ENCODE assay signal across 12 mouse cellular contexts in genomic region chr3:129220681-129221379, GRCm38 (mm10). TPM values are rescaled to one million over a fixed set of nuclear protein-coding genes. Genes with fewer than 3 reads are reported as not detected.
DNase-seq lines count a peak whose midpoint lies in the region; ATAC-seq and TF ChIP-seq lines count a peak whose summit lies in the region.
"Had no signal": no experiment of that assay in that cellular context is flagged by ENCODE, and none has a peak within 500 bp of the region (broad histone marks: within the 10 kb centered on the region; RNA-seq: fewer than 3 reads in every experiment).

No protein-coding gene starts in this region.

- peaks cover 85% of the 10 kb centered on the region for H3K27me3 ChIP-seq in hindbrain, embryonic 11.5 days (ENCODE audit: control insufficient read depth, insufficient read depth, low read length)
- peaks cover 32% of the 10 kb centered on the region for H3K27me3 ChIP-seq in hindbrain, embryonic 16.5 days (replicated peaks; ENCODE audit: control insufficient read depth, insufficient read depth, low read length)
- H3K27me3 ChIP-seq in embryonic facial prominence, embryonic 13.5 days: peaks cover 94% of the 10 kb centered on the region
- peaks cover 65% of the 10 kb centered on the region for H3K27me3 ChIP-seq in kidney, postnatal 0 days (ENCODE audit: insufficient read depth, low read length)
- H3K27me3 ChIP-seq in stomach, embryonic 14.5 days (ENCODE audit: control insufficient read depth, insufficient read depth, low read length): peaks cover 22% of the 10 kb centered on the region

- peak; percentile 61 for DNase-seq in hindbrain, embryonic 11.5 days (ENCODE audit: low spot score)
- DNase-seq in kidney, postnatal 0 days (ENCODE audit: low spot score): peak; percentile 51
- DNase-seq in cerebellum, adult 11 months: no peak
- no peak for DNase-seq in gastrocnemius, postnatal 36 days
- DNase-seq: adrenal gland, postnatal 10 days; cerebellum, adult 9-11 months had no signal

- H3K4me2 ChIP-seq in hindbrain, embryonic 11.5 days (replicated peaks; ENCODE audit: low read depth, low read length): no peak overlapping the region
- no peak overlapping the region for H3K4me2 ChIP-seq in hindbrain, embryonic 16.5 days (ENCODE audit: low read length)
- 0 out of 2 replicates have a peak overlapping the region, but pooled peaks have one; percentile 22 for H3K4me2 ChIP-seq in embryonic facial prominence, embryonic 13.5 days
- H3K4me2 ChIP-seq in kidney, postnatal 0 days (ENCODE audit: low read length): peak overlapping the region; percentile 2; the same call in 1 of the 2 replicates
- H3K4me2 ChIP-seq in stomach, embryonic 14.5 days (replicated peaks; ENCODE audit: low read depth, low read length): peak overlapping the region; percentile 16

- no peaks in the 10 kb centered on the region for H3K36me3 ChIP-seq in hindbrain, embryonic 11.5 days (ENCODE audit: control insufficient read depth, insufficient read depth, low read length)
- no peaks in the 10 kb centered on the region for H3K36me3 ChIP-seq in hindbrain, embryonic 16.5 days (ENCODE audit: control insufficient read depth, insufficient read depth, low read length)
- no peaks in the 10 kb centered on the region for H3K36me3 ChIP-seq in embryonic facial prominence, embryonic 13.5 days
- no peaks in the 10 kb centered on the region for H3K36me3 ChIP-seq in kidney, postnatal 0 days (ENCODE audit: insufficient read depth, low read length)
- no peaks in the 10 kb centered on the region for H3K36me3 ChIP-seq in stomach, embryonic 14.5 days (ENCODE audit: control insufficient read depth, insufficient read depth, low read length)
- H3K36me3 ChIP-seq: G1E had no signal

- under 1% methylated on average over 24 of the region's 24 CpGs for WGBS in hindbrain, embryonic 11.5 days
- WGBS in hindbrain, embryonic 16.5 days: 3% methylated on average over 24 of the region's 24 CpGs
- 6% methylated on average over 24 of the region's 24 CpGs for WGBS in embryonic facial prominence, embryonic 13.5 days
- 6% methylated on average over 24 of the region's 24 CpGs for WGBS in kidney, postnatal 0 days
- 9% methylated on average over 24 of the region's 24 CpGs for WGBS in stomach, embryonic 14.5 days

- no peak overlapping the region for H3K9ac ChIP-seq in hindbrain, embryonic 11.5 days (ENCODE audit: low read depth, low read length)
- no peak overlapping the region for H3K9ac ChIP-seq in hindbrain, embryonic 16.5 days (ENCODE audit: low read depth, low read length)
- H3K9ac ChIP-seq in embryonic facial prominence, embryonic 13.5 days: peak overlapping the region; percentile 21; the same call in 1 of the 2 replicates
- H3K9ac ChIP-seq in kidney, postnatal 0 days (ENCODE audit: low read depth, low read length): no peak overlapping the region
- no peak overlapping the region for H3K9ac ChIP-seq in stomach, embryonic 14.5 days (replicated peaks; ENCODE audit: low read depth, low read length)

- no peak overlapping the region for H3K4me3 ChIP-seq in hindbrain, embryonic 11.5 days (ENCODE audit: low read depth, low read length)
- no peak overlapping the region for H3K4me3 ChIP-seq in hindbrain, embryonic 16.5 days (ENCODE audit: low read length)
- H3K4me3 ChIP-seq in embryonic facial prominence, embryonic 13.5 days: peak overlapping the region; percentile 4; the same call in 1 of the 2 replicates
- no peak overlapping the region for H3K4me3 ChIP-seq in kidney, postnatal 0 days (replicated peaks; ENCODE audit: low read depth, low read length)
- no peak overlapping the region for H3K4me3 ChIP-seq in stomach, embryonic 14.5 days (ENCODE audit: low read depth, low read length)

- no peak overlapping the region for H3K27ac ChIP-seq in hindbrain, embryonic 11.5 days (ENCODE audit: low read depth, low read length)
- H3K27ac ChIP-seq in hindbrain, embryonic 16.5 days (ENCODE audit: low read depth, low read length): no peak overlapping the region
- no peak overlapping the region for H3K27ac ChIP-seq in embryonic facial prominence, embryonic 13.5 days
- H3K27ac ChIP-seq in kidney, postnatal 0 days: peak overlapping the region; percentile 64
- peak overlapping the region; percentile 75 for H3K27ac ChIP-seq in stomach, embryonic 14.5 days (ENCODE audit: low read length)

- H3K4me1 ChIP-seq in hindbrain, embryonic 11.5 days (replicated peaks; ENCODE audit: control insufficient read depth, insufficient read depth, low read length): no peaks in the 10 kb centered on the region
- H3K4me1 ChIP-seq in hindbrain, embryonic 16.5 days (ENCODE audit: control insufficient read depth, insufficient read depth, low read depth, low read length): no peaks in the 10 kb centered on the region
- peaks cover 18% of the 10 kb centered on the region for H3K4me1 ChIP-seq in embryonic facial prominence, embryonic 13.5 days
- 0 out of 2 replicates have a peak, but pooled peaks cover 4% of the 10 kb centered on the region for H3K4me1 ChIP-seq in kidney, postnatal 0 days (replicated peaks; ENCODE audit: insufficient read depth, low read length)
- peaks cover 10% of the 10 kb centered on the region; the same call in 1 of the 2 replicates for H3K4me1 ChIP-seq in stomach, embryonic 14.5 days (ENCODE audit: control insufficient read depth, insufficient read depth, low read length)

- no peaks in the 10 kb centered on the region for H3K9me3 ChIP-seq in hindbrain, embryonic 11.5 days (ENCODE audit: control insufficient read depth, low read length)
- H3K9me3 ChIP-seq in hindbrain, embryonic 16.5 days (ENCODE audit: control insufficient read depth, low read length): no peaks in the 10 kb centered on the region
- no peaks in the 10 kb centered on the region for H3K9me3 ChIP-seq in embryonic facial prominence, embryonic 13.5 days
- H3K9me3 ChIP-seq in kidney, postnatal 0 days (replicated peaks; ENCODE audit: low read length): no peaks in the 10 kb centered on the region
- no peaks in the 10 kb centered on the region for H3K9me3 ChIP-seq in stomach, embryonic 14.5 days (ENCODE audit: control insufficient read depth, low read depth, low read length)

- intact Hi-C loops in gastrocnemius, postnatal 36 days (cut with DNase I): no loop called here

- TF ChIP-seq CTCF in kidney, postnatal 0 days (IDR thresholded peaks at IDR 0.05; ENCODE audit: low read depth): no peak

- ATAC-seq in hindbrain, embryonic 11.5 days (ENCODE audit: low FRiP score): no peak
- no peak for ATAC-seq in hindbrain, embryonic 16.5 days
- ATAC-seq in embryonic facial prominence, embryonic 13.5 days (ENCODE audit: insufficient number of reproducible peaks, insufficient read depth, low FRiP score, low TSS enrichment, low read depth): no peak
- ATAC-seq in kidney, postnatal 0 days (replicated peaks; ENCODE audit: low FRiP score, low read depth): peak; percentile 64
- ATAC-seq in stomach, embryonic 14.5 days (ENCODE audit: insufficient number of reproducible peaks, insufficient read depth, low FRiP score, low read depth): no peak
- ATAC-seq in granulocyte monocyte progenitor cell, adult 5-6 weeks (replicated peaks; ENCODE audit: poor library complexity, severe bottlenecking): no peak

RNA-seq across cellular contexts. Expression of gene Pitx2, which starts 21.2 kb away (rescaled TPM):
- 2.9 and 4.9 TPM in 2 replicates for polyA plus RNA-seq in hindbrain, embryonic 11.5 days (2014; fragmentation: Nextera tagmentation; extraction: Ambion mirVana)
- 2.7 and 3.1 TPM in 2 replicates for polyA plus RNA-seq in hindbrain, embryonic 16.5 days (2015; fragmentation: Nextera tagmentation; extraction: Ambion mirVana)
- polyA plus RNA-seq in embryonic facial prominence, embryonic 13.5 days (2015; fragmentation: Nextera tagmentation; extraction: Ambion mirVana): 62.5 and 65.6 TPM in 2 replicates
- 6.5 and 7.0 TPM in 2 replicates for polyA plus RNA-seq in kidney, postnatal 0 days (2015; fragmentation: Nextera tagmentation; extraction: Ambion mirVana)
- polyA plus RNA-seq in stomach, embryonic 14.5 days (2014; fragmentation: Nextera tagmentation; extraction: Ambion mirVana): 24.2 and 24.7 TPM in 2 replicates
- total RNA-seq in granulocyte monocyte progenitor cell, adult 5-6 weeks (2014; fragmentation: Nextera tagmentation): not detected in 2 replicates
- total RNA-seq in granulocyte monocyte progenitor cell, adult 5-6 weeks (2017): not detected in 2 replicates
- 1 to 10 TPM; 2.5 to 6.4 TPM for total RNA-seq in gastrocnemius, postnatal 36 days (2021)
- total RNA-seq: layer of hippocampus, postnatal 25 days had no signal
- polyA plus RNA-seq: G1E had no signal

Comparison
In these comparisons a context has a peak if more than half of its experiments do, and no peak if none do; other contexts are left out.
1. DNase-seq: peak in hindbrain, embryonic 11.5 days (single experiment) and kidney, postnatal 0 days (single experiment); none in cerebellum, adult 11 months (single experiment) and gastrocnemius, postnatal 36 days (0 of 2).
2. H3K27ac ChIP-seq: peak in kidney, postnatal 0 days (single experiment) and stomach, embryonic 14.5 days (single experiment); none in hindbrain, embryonic 11.5 days (single experiment), hindbrain, embryonic 16.5 days (single experiment) and embryonic facial prominence, embryonic 13.5 days (single experiment).
3. H3K4me2 ChIP-seq: peak in embryonic facial prominence, embryonic 13.5 days (single experiment), kidney, postnatal 0 days (single experiment) and stomach, embryonic 14.5 days (single experiment); none in hindbrain, embryonic 11.5 days (single experiment) and hindbrain, embryonic 16.5 days (single experiment).